Mouse (Mus musculus) MEL (cell line): ENCODE data around the gene Cramp1l. TPM values are rescaled to one million over a fixed set of nuclear protein-coding genes. Genes with fewer than 3 reads are reported as not detected.

Experiments used
- DNase-seq: peaks from one replicate; pipeline ENCODE4 v3.0.0; 2011; ENCODE audit warnings: low read depth, low spot score
- H3K27ac ChIP-seq: 2 replicates; pipeline ENCODE4 v1.5.1; 2012; ENCODE audit warnings: low read depth, mild to moderate bottlenecking, control low read depth, low read length, moderate library complexity; ENCODE audit not compliant: control insufficient read depth
- H3K27me3 ChIP-seq, 2 experiments: fragments of 150-350 bp in 1 of 2; sonication (generic) in 1 of 2; 2 replicates each; pipeline ENCODE4 v1.6.1; 2012; ENCODE audit warnings: low read length in 2 of 2, mild to moderate bottlenecking in 2 of 2, improper control_type of control experiment in 1 of 2, moderate library complexity in 1 of 2; ENCODE audit not compliant: insufficient read depth in 2 of 2, control insufficient read depth in 1 of 2
- H3K36me3 ChIP-seq, 2 experiments: 2 replicates each; pipeline ENCODE4 v1.6.1; 2012 to 2014; ENCODE audit warnings: low read length in 2 of 2, improper control_type of control experiment in 1 of 2, inconsistent platforms in 1 of 2, mild to moderate bottlenecking in 1 of 2; ENCODE audit not compliant: insufficient read depth in 2 of 2, control insufficient read depth in 1 of 2
- H3K4me1 ChIP-seq, 2 experiments: fragments of 150-350 bp in 1 of 2; sonication (generic) in 1 of 2; 2 replicates each; pipeline ENCODE4 v1.6.1; 2012; ENCODE audit warnings: low read length in 2 of 2, improper control_type of control experiment in 1 of 2, mild to moderate bottlenecking in 1 of 2; ENCODE audit not compliant: insufficient read depth in 2 of 2, control insufficient read depth in 1 of 2
- H3K4me3 ChIP-seq, 2 experiments: fragments of 150-350 bp in 1 of 2; sonication (generic) in 1 of 2; 2 replicates each; pipeline ENCODE4 v1.5.1; 2012; ENCODE audit warnings: low read depth in 2 of 2, low read length in 2 of 2, mild to moderate bottlenecking in 2 of 2, moderate library complexity in 2 of 2, control low read depth in 1 of 2, improper control_type of control experiment in 1 of 2; ENCODE audit not compliant: control insufficient read depth in 1 of 2, insufficient read depth in 1 of 2
- H3K79me2 ChIP-seq: 2 replicates; pipeline ENCODE4 v1.6.1; 2012; ENCODE audit warnings: mild to moderate bottlenecking, low read length, moderate library complexity; ENCODE audit not compliant: control insufficient read depth, poor library complexity, insufficient read depth
- H3K9ac ChIP-seq: 2 replicates; pipeline ENCODE4 v1.6.1; 2012; ENCODE audit warnings: low read depth, mild to moderate bottlenecking, control low read depth, low read length, moderate library complexity; ENCODE audit not compliant: control insufficient read depth, poor library complexity, severe bottlenecking
- H3K9me3 ChIP-seq: fragments of 150-350 bp; sonication (generic); replicated peaks from 2 replicates; pipeline ENCODE4 v1.6.1; 2012; ENCODE audit warnings: mild to moderate bottlenecking, low read length, improper control_type of control experiment, moderate library complexity; ENCODE audit not compliant: insufficient read depth
- CHD1 ChIP-seq: IDR thresholded peaks from 2 replicates; pipeline ENCODE4 v1.6.1; 2012; ENCODE audit warnings: low read depth, mild to moderate bottlenecking, inconsistent platforms, low read length, improper control_type of control experiment
- CHD2 ChIP-seq: IDR thresholded peaks from 2 replicates; pipeline ENCODE4 v1.6.1; 2011; ENCODE audit warnings: low read length, improper control_type of control experiment
- E2F4 ChIP-seq: IDR thresholded peaks from 2 replicates; pipeline ENCODE4 v1.6.1; 2011; ENCODE audit warnings: low read depth, low read length, improper control_type of control experiment, borderline replicate concordance
- ELF1 ChIP-seq: IDR thresholded peaks from 2 replicates; pipeline ENCODE4 v1.6.1; 2014; ENCODE audit warnings: low read depth, mild to moderate bottlenecking, inconsistent platforms, low read length, improper control_type of control experiment, moderate library complexity
- EP300 ChIP-seq, 2 experiments: IDR thresholded peaks; 2 replicates each; pipeline ENCODE4 v1.6.1; 2011; ENCODE audit warnings: improper control_type of control experiment in 2 of 2, low read length in 2 of 2, low read depth in 1 of 2, mild to moderate bottlenecking in 1 of 2
- ETS1 ChIP-seq: IDR thresholded peaks from 2 replicates; pipeline ENCODE4 v1.6.1; 2012; ENCODE audit warnings: low read depth, mild to moderate bottlenecking, inconsistent platforms, low read length, improper control_type of control experiment, moderate library complexity
- GABPA ChIP-seq: IDR thresholded peaks from 2 replicates; pipeline ENCODE4 v1.6.1; 2012; ENCODE audit warnings: low read depth, mild to moderate bottlenecking, inconsistent platforms, low read length, improper control_type of control experiment, moderate library complexity
- HCFC1 ChIP-seq: IDR thresholded peaks from 2 replicates; pipeline ENCODE4 v1.6.1; 2012; ENCODE audit warnings: low read depth, mild to moderate bottlenecking, inconsistent platforms, low read length, improper control_type of control experiment, moderate library complexity
- JUND ChIP-seq: IDR thresholded peaks from 2 replicates; pipeline ENCODE4 v1.6.1; 2011; ENCODE audit warnings: low read depth, mild to moderate bottlenecking, improper control_type of control experiment, low read length
- KAT2A ChIP-seq: conservative IDR thresholded peaks from 2 replicates; pipeline ENCODE4 v1.6.1; 2012; ENCODE audit warnings: low read depth, low read length, improper control_type of control experiment, inconsistent platforms
- MAX ChIP-seq: IDR thresholded peaks from 2 replicates; pipeline ENCODE4 v1.6.1; 2011; ENCODE audit warnings: low read length, improper control_type of control experiment
- MEF2A ChIP-seq: IDR thresholded peaks from 2 replicates; pipeline ENCODE4 v1.6.1; 2014; ENCODE audit warnings: low read depth, mild to moderate bottlenecking, inconsistent platforms, low read length, improper control_type of control experiment; ENCODE audit not compliant: poor library complexity, insufficient replicate concordance, severe bottlenecking; ENCODE audit errors: extremely low read depth
- MXI1 ChIP-seq: IDR thresholded peaks from 2 replicates; pipeline ENCODE4 v1.6.1; 2011; ENCODE audit warnings: mild to moderate bottlenecking, low read depth, low read length, improper control_type of control experiment
- MYC ChIP-seq: IDR thresholded peaks from 2 replicates; pipeline ENCODE4 v1.6.1; 2011; ENCODE audit warnings: low read depth, mild to moderate bottlenecking, low read length, improper control_type of control experiment, moderate library complexity
- POLR2A ChIP-seq, 2 experiments: IDR thresholded peaks; 2 replicates each; pipeline ENCODE4 v1.6.1; 2011 to 2012; ENCODE audit warnings: low read length in 2 of 2, mild to moderate bottlenecking in 2 of 2, control low read depth in 1 of 2, improper control_type of control experiment in 1 of 2, low read depth in 1 of 2, moderate library complexity in 1 of 2; ENCODE audit not compliant: control insufficient read depth in 1 of 2, insufficient read depth in 1 of 2, poor library complexity in 1 of 2
- POLR2AphosphoS2 ChIP-seq: IDR thresholded peaks from 2 replicates; pipeline ENCODE4 v1.6.1; 2011; ENCODE audit warnings: low read length, improper control_type of control experiment
- RAD21 ChIP-seq: IDR thresholded peaks from 2 replicates; pipeline ENCODE4 v1.6.1; 2011; ENCODE audit warnings: mild to moderate bottlenecking, low read depth, low read length, improper control_type of control experiment
- SIN3A ChIP-seq: IDR thresholded peaks from 2 replicates; pipeline ENCODE4 v1.6.1; 2012; ENCODE audit warnings: low read length, improper control_type of control experiment, inconsistent platforms
- TAL1 ChIP-seq: IDR thresholded peaks from 2 replicates; pipeline ENCODE4 v1.6.1; 2012; ENCODE audit warnings: mild to moderate bottlenecking, inconsistent platforms, low read length, moderate library complexity, mixed read lengths
- polyA plus RNA-seq, 2 experiments: library from polyadenylated mRNA; stranded (reverse) in 1 of 2; unstranded in 1 of 2; fragments of >175 nt in 1 of 2; fragments of >200 nt in 1 of 2; gene quantifications; 2 replicates each; pipeline versions ENCODE4 v1.2.1 to v1.2.4; 2012; ENCODE audit warnings: low replicate concordance in 2 of 2, low read depth in 1 of 2; ENCODE audit not compliant: insufficient read length in 2 of 2, insufficient read depth in 1 of 2, missing spikeins in 1 of 2
- total RNA-seq: library from RNA; depleted of rRNA; stranded (reverse); fragments of 300-350 nt; gene quantifications from 2 replicates; pipeline ENCODE4 v1.2.3, GENCODE M21; 2012; rRNA removed

The Cramp1l gene
- total RNA-seq (2.4 TPM in 2 replicates), polyA plus RNA-seq (1 to 10 TPM in 1 of 2 experiments, not detected in 1; 5.1 TPM)

DNA sequence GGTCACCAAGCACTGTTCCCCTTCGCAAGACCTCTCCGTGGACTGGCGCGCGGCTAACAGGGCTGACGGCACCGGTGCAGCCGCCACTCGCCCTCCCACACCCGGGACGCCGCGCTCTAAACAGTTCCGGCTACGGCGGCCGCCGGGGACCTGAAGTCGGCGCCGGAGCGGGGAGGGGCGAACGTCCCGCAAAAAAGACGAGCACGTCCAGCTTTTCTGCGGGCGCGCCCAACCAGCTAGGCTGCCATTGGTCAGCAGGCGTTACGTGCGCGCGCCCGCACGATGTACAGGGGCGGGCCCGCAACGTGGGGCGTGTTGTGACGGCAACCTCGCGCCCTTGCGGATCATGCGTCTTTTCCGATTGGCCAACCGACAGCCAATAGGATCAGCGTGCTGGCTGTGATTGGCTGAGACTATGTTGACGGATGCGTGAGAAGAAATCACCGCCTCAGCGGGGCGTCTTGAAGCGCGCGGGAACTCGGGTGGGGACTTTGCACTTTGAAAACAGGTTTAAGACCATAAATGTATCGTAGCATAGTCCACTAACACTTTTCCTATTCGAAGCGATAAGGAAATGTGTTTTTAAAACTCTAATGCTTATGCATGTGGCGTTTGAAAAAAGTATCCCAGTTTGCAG lies at the start of gene Cramp1l, which contains the start of gene Ift140:
Cramp1l (minus strand) TSS at position 134 of the 637 bp plus-strand sequence.
Ift140 (plus strand) TSS at position 431 of the 637 bp plus-strand sequence.
- H3K36me3 ChIP-seq = peaks cover 0 to 2% of the 10 kb centered on the region in 2 experiments; a peak in 3 of 4 replicates
- H3K27me3 ChIP-seq = no peaks in the 10 kb centered on the region
- peak within 1 kb of the TSS; percentile 93 to 95 for H3K4me3 ChIP-seq
- H3K27ac ChIP-seq = peak within 1 kb of the TSS; percentile 52
- 0 out of 4 replicates have a peak, but pooled peaks cover 0 to 2% of the 10 kb centered on the region in 2 experiments for H3K4me1 ChIP-seq
- H3K9ac ChIP-seq = peak within 1 kb of the TSS; percentile 91
- H3K9me3 ChIP-seq = no peaks in the 10 kb centered on the region
- DNase-seq = peak; percentile 95
- peaks cover 28% of the 10 kb centered on the region for H3K79me2 ChIP-seq
- TF ChIP-seq RAD21 (no peak), POLR2AphosphoS2 (no peak), MAX (no peak; the same call in none of the 2 replicates), ELF1 (peak; percentile 3; the same call in 1 of the 2 replicates), SIN3A (peak; percentile 86), KAT2A (0 out of 2 replicates have a peak, but pooled peaks have one; percentile 13), POLR2A (IDR thresholded peaks at IDR 0.05; ENCODE audit: control insufficient read depth in 1 of 2, insufficient read depth in 1 of 2, low read depth in 1 of 2, low read length in 2 of 2, poor library complexity in 1 of 2) (peak; percentile 22 to 42; a peak in 1 of 4 replicates), MYC (peak; percentile 32; the same call in 1 of the 2 replicates), HCFC1 (peak; percentile 74), CHD1 (peak; percentile 86), CHD2 (peak; percentile 24; the same call in 1 of the 2 replicates), EP300 (IDR thresholded peaks at IDR 0.05; ENCODE audit: low read depth in 1 of 2, low read length in 2 of 2) (no peak), ETS1 (no peak), JUND (no peak), E2F4 (peak; percentile 79; the same call in 1 of the 2 replicates)

DNA sequence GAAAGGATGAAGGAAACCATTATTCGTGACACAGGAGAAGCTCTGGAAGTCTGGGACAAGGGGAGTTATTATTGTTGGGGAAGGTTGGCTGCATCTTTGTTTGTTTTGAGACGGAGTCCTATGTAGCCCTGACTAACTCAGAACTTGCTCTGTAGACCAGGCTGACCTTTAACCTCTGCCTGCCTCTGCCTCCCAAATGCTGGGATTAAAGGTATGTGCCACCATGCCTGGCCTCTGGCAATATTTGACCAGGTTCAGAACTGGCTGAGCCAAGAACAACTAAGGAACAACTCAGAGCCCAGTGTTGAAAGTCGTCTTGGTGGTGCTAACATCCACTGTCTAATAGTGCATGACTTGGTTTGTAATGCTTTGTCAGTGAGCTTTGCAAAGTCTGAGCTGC lies 49.6 kb upstream of the Cramp1l start:
- H3K4me1 ChIP-seq = peaks cover 0 to 14% of the 10 kb centered on the region in 2 experiments; a peak in 2 of 4 replicates
- no peaks in the 10 kb centered on the region for H3K9me3 ChIP-seq
- H3K27ac ChIP-seq = no peak overlapping the region
- H3K9ac ChIP-seq = no peak overlapping the region
- H3K4me3 ChIP-seq = no peak overlapping the region
- no peak for DNase-seq
- TF ChIP-seq MEF2A (no peak), POLR2A (IDR thresholded peaks at IDR 0.05; ENCODE audit: control insufficient read depth in 1 of 2, insufficient read depth in 1 of 2, low read depth in 1 of 2, low read length in 2 of 2, poor library complexity in 1 of 2) (no peak), MXI1 (no peak), TAL1 (no peak), JUND (no peak), GABPA (no peak)
- TF ChIP-seq, all 39 proteins: peak for 0
- no peaks in the 10 kb centered on the region for H3K79me2 ChIP-seq
- H3K36me3 ChIP-seq = peaks cover 0 to 4% of the 10 kb centered on the region in 2 experiments; a peak in 2 of 4 replicates
- H3K27me3 ChIP-seq = no peaks in the 10 kb centered on the region
